Mouse (Mus musculus): ENCODE data around the gene Gm7075.
"Not testable (repeated sequence)": the region's sequence is repeated elsewhere in the genome, so short reads cannot be mapped to it uniquely, and the experiment has no call there.

Gene Gm7075

GRCm38 (mm10) chr10:63417061-63417460, 4.5 kb downstream of the Gm7075 start:
- no peak for DNase-seq

- DNase-seq = no peak
Observed at GRCm38 (mm10) chr10:63415850-63416249, 5.7 kb downstream of the Gm7075 start.

- no peak for DNase-seq
Observed at GRCm38 (mm10) chr10:63415287-63415686, 6.3 kb downstream of the Gm7075 start.

- no peak for DNase-seq
Observed at GRCm38 (mm10) chr10:63412756-63413155, 8.8 kb downstream of the Gm7075 start.

- DNase-seq = not testable (repeated sequence)
Observed at GRCm38 (mm10) chr10:63411674-63412073, 9.9 kb downstream of the Gm7075 start.

- no peak for DNase-seq
Observed at GRCm38 (mm10) chr10:63410162-63410956, 11.2 kb downstream of the Gm7075 start.

GRCm38 (mm10) chr10:63403636-63404035, 18.0 kb downstream of the Gm7075 start:
- no peak for DNase-seq

GRCm38 (mm10) chr10:63402731-63403504, 18.7 kb downstream of the Gm7075 start:
- no peak for DNase-seq

GRCm38 (mm10) chr10:63396963-63397362, 24.6 kb downstream of the Gm7075 start:
- DNase-seq = no peak

GRCm38 (mm10) chr10:63388948-63389347, 32.6 kb downstream of the Gm7075 start:
- DNase-seq = no peak

GRCm38 (mm10) chr10:63386991-63387390, 34.6 kb downstream of the Gm7075 start:
- DNase-seq = no peak

GRCm38 (mm10) chr10:63386444-63386843, 35.1 kb downstream of the Gm7075 start:
- DNase-seq = peak; percentile 86

GRCm38 (mm10) chr10:63385897-63386296, 35.7 kb downstream of the Gm7075 start:
- not testable (repeated sequence) for DNase-seq

GRCm38 (mm10) chr10:63382372-63383279, 39.0 kb downstream of the Gm7075 start, which contains the start of gene Dnajc12:
Gene Dnajc12, plus strand, starts transcription at chr10:63382443.
- DNase-seq = peak; percentile 92

GRCm38 (mm10) chr10:63381498-63382280, 39.9 kb downstream of the Gm7075 start, which contains the start of gene Sirt1:
Gene Sirt1, minus strand, starts transcription at chr10:63381704.
- no peak for DNase-seq

GRCm38 (mm10) chr10:63378948-63379680, 42.5 kb downstream of the Gm7075 start:
- DNase-seq = no peak

GRCm38 (mm10) chr10:63377468-63377867, 44.1 kb downstream of the Gm7075 start:
- peak; percentile 54 for DNase-seq

GRCm38 (mm10) chr10:63376303-63376702, 45.3 kb downstream of the Gm7075 start:
- no peak for DNase-seq

Data from layer of hippocampus, adult 9-11 months (tissue).